Mouse (Mus musculus): ENCODE measurements at regions not wholly inside any gene's neighbourhood (a gene's known extent, or its start where the extent isn't known, plus 50 kb on each side); places are given as distances from the start of the nearest gene placed in this dataset.
"Not testable (repeated sequence)": the region's sequence is repeated elsewhere in the genome, so short reads cannot be mapped to it uniquely, and the experiment has no call there.

- DNase-seq: no peak
Measured at GRCm38 (mm10) chr12:25579407-25579806, 482.5 kb upstream of the Id2 start.

- no peak for DNase-seq
Measured at GRCm38 (mm10) chr12:25565131-25565530, 468.2 kb upstream of the Id2 start.

GRCm38 (mm10) chr12:25559601-25560000 lies 462.7 kb upstream of the Id2 start:
- DNase-seq: no peak

GRCm38 (mm10) chr12:25553656-25554055 lies 456.7 kb upstream of the Id2 start:
- no peak for DNase-seq

GRCm38 (mm10) chr12:25549735-25550134 lies 452.8 kb upstream of the Id2 start:
- no peak for DNase-seq

GRCm38 (mm10) chr12:25544253-25544652 lies 447.3 kb upstream of the Id2 start:
- DNase-seq: no peak

- DNase-seq: no peak
Measured at GRCm38 (mm10) chr12:25534620-25534950, 437.6 kb upstream of the Id2 start.

GRCm38 (mm10) chr12:25533709-25534619 lies 437.0 kb upstream of the Id2 start:
- DNase-seq: no peak

GRCm38 (mm10) chr12:25530483-25530882 lies 433.5 kb upstream of the Id2 start:
- DNase-seq: peak in 1 of 2 experiments; percentile 4

GRCm38 (mm10) chr12:25529537-25529936 lies 432.6 kb upstream of the Id2 start:
- DNase-seq: no peak

- DNase-seq: no peak
Measured at GRCm38 (mm10) chr12:25526639-25527038, 429.7 kb upstream of the Id2 start.

- peak in 1 of 2 experiments; percentile 17 for DNase-seq
Measured at GRCm38 (mm10) chr12:25516738-25517137, 419.8 kb upstream of the Id2 start.

- no peak for DNase-seq
Measured at GRCm38 (mm10) chr12:25513679-25514078, 416.7 kb upstream of the Id2 start.

- DNase-seq: no peak
Measured at GRCm38 (mm10) chr12:25509666-25510065, 412.7 kb upstream of the Id2 start.

- no peak for DNase-seq
Measured at GRCm38 (mm10) chr12:25493233-25493632, 396.3 kb upstream of the Id2 start.

- no peak for DNase-seq
Measured at GRCm38 (mm10) chr12:25492483-25493190, 395.7 kb upstream of the Id2 start.

GRCm38 (mm10) chr12:25475180-25475758 lies 378.3 kb upstream of the Id2 start:
- no peak for DNase-seq

- DNase-seq: no peak
Measured at GRCm38 (mm10) chr12:25469181-25469580, 372.2 kb upstream of the Id2 start.

- DNase-seq: no peak
Measured at GRCm38 (mm10) chr12:25467789-25468188, 370.8 kb upstream of the Id2 start.

GRCm38 (mm10) chr12:25462690-25463089 lies 365.8 kb upstream of the Id2 start:
- DNase-seq: not testable (repeated sequence)

GRCm38 (mm10) chr12:25455281-25455989 lies 358.5 kb upstream of the Id2 start:
- DNase-seq: no peak

GRCm38 (mm10) chr12:25453356-25453755 lies 356.4 kb upstream of the Id2 start:
- DNase-seq: no peak

- DNase-seq: no peak
Measured at GRCm38 (mm10) chr12:25451156-25451555, 354.2 kb upstream of the Id2 start.

Data from lung, adult 18-20 months (tissue).